Mouse (Mus musculus): ENCODE measurements around the gene Serpini1. TPM values are rescaled to one million over a fixed set of nuclear protein-coding genes. Genes with fewer than 3 reads are reported as not detected.
"Not testable (repeated sequence)": the region's sequence is repeated elsewhere in the genome, so short reads cannot be mapped to it uniquely, and the experiment has no call there.

Serpini1 gene
- total RNA-seq, 1 experiment from 2014 or later, result 3.6 TPM

DNA sequence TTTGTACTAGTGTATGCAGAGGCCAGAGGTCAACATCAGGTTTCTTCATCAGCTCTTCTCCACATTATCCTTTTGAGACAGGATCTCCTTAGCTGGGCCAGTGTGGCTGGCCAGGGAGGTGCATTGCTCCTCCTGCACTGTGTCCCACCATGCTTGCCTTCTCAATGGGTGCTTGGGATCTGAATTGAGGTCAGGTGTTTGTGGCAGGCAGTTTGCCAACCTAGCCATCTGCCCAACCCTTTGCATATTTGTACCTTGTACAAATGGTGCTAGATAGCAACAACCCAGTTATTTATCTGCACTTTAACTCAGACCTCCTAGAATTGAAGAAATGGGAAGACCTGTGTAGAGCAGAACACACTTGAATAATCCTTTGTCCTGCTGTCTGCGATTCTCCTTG, 78.3 kb downstream of the Serpini1 start:
- DNase-seq, result no peak

DNA sequence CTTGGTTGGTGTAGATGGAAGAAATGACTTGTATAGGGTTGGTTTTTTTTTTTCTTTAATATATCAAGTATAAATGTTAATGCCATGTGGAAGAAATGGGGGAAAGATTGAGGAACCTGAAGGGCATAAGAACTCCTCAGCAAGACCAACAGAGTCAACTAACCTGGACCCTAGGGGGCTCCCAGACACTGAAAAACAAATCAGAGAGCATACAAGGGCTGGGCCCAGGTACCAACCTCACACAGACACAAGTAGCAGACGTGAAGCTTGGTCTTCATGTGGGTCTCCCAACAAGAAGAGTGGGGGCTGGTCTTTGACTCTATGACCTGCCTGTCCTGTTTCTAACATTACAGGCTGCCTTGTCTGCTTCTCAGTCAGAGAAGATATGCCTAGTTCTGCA, 82.2 kb downstream of the Serpini1 start:
- DNase-seq, result no peak

DNA sequence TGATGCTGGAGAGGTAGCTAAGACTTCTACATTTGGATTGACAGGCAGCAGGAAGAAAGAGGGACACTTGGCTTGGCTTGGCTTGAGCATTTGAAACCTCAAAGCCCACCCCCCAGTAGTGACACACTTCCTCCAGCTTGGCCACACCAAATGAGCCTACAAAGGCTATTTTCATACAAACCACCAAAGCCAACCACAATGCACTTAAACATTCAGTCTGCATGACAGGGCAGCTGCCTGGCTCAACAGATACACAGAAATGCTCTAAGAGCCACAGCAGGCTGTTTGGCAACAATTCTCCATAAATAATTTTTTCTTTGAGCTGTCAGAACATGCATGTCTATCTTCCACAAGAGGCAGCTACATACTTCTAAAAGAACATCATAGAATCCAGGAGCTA, 90.2 kb downstream of the Serpini1 start:
- DNase-seq, result no peak

DNA sequence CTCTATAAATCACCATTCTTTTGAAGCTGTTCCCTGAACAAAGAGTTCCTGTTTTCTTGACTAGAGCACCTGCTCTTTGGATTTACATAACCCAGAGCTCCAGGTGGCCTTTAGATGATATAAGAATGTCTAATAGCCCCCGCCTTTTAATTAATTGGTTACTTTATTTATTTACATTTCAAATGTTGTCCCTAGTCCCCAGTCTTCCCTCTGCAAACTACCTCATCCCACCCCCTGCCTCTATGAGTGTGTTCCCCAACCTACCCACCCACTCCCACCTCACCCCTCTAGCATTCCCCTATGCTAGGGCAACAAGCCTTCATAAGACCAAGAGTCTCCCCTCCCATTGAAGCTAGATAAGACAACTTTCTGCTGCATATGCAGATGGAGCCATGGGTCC, 90.9 kb downstream of the Serpini1 start:
- no peak for DNase-seq

DNA sequence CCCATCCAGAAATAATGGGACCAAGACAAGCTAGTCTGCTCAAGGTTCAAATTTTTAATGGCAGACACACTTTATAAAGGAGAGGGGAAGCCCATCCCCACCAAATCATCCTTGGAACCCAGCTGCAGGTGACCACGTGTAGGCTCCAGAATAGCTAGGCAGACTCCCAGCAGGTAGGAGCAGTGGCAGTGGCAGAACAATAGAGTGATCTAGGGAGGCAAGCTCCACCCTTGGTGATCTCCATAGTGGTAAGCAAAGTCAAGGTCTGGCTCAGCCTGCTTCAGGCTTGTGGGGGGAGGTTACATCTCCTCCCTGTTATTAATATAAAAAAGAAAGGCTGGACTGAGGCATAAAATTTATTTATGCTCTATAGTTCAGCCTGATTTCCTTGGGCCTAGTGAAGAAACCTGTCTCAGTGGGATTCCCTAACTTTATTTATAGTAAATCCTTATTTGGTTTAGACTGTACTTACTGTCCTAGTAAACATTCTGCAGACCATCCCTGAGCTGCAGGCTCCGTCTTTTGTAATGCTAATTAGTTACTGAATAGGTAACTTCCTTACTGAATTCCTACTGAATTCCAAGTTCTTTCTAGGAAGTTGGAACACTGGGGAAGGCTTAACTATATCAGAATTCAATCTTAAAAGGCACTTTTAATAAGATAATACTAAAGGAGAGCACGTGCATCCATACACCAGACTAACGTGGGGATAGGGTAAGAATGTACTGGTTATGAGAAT, 93.2 kb downstream of the Serpini1 start:
- DNase-seq, result not testable (repeated sequence)

DNA sequence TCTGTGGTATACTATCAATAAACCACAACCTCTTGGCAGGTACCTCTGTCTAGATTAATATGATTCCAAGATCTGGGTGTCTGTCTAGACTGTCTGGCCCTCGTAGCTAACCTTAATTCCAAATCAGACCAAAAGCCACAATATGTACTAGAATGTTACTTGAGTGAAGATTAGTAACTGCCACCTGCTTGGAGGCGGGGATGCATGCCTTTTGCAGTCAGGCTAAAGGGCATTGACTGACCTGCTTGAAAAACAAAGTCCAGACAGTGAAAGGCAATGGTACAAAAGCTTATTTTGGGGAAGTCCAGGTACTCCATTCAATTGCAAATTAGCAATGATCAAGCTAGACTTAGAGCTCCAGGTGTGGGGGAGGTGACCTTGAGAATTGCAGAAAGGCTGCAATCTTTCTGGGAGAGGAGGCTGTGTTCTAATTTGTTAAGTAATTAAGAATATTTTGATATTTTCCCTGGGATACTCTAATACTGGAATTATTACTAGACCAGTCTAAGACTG, 94.3 kb downstream of the Serpini1 start:
- no peak for DNase-seq

DNA sequence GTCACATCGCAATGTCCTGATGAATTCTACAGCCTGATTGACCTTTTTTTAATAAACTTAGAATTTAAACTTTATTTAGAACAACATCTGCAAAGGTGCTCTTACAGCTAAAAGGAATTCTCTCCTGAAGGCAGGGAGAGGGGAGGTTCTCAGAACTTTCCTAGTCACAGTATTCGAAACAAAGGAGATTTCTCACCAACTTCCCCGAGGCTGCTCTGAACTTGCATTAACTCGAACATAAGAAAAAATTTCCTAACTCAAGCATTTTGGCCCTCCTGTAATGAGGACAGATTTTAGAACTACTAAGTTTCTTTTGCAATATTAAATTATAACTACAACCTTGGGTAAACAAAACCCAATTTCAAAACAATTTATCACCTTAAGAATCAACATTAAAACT, 96.6 kb downstream of the Serpini1 start:
- DNase-seq, result not testable (repeated sequence)

DNA sequence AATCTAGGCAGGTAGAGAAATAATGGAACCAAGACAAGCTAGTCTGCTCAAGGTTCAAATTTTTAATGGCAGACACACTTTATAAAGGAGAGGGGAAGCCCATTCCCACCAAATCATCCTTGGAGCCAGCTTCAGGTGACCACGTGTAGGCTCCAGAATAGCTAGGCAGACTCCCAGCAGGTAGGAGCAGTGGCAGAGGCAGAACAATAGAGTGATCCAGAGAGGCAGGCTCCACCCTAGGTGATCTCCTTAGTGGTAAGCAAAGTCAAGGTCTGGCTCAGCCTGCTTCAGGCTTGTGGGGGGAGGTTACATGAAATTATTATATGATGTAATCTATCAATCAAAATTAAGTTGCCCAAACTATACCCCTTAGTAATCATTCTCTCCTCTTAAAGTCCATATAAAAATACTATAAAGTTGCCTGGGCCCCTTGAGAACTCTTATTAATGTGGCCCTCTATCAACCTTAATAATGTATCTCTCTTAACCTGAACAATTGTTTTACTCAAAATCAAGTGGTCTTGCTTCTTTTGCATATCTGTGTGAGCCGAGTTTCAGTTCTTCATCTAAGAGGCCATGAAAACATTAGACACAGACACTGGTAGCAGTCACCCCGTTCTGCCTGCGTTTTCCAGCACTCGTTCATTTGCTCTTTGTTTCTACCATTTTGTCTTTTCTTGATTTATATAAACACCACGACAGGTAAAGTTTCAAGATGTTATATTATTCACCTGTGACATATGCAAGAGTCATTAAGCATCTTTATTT, 98.4 kb downstream of the Serpini1 start:
- DNase-seq, result no peak

DNA sequence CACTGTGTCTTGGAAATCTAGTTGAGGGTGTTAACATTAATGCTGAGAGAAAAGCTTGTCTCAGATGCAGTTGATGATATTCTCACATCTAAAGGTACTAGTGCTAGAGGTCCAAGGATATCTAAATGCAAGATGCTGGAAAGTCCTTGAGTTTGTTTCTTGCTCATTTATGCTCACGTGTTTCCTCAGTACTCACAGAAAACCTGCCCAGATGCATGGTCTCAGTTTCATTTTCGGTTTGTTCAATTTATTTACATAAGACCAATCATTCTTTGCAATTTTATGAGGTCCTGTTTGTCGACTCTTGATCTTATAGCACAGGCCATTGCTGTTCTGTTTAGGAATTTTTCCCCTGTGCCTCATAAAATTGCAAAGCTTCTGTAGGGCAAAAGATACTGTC, 109.6 kb downstream of the Serpini1 start:
- no peak for DNase-seq

DNA sequence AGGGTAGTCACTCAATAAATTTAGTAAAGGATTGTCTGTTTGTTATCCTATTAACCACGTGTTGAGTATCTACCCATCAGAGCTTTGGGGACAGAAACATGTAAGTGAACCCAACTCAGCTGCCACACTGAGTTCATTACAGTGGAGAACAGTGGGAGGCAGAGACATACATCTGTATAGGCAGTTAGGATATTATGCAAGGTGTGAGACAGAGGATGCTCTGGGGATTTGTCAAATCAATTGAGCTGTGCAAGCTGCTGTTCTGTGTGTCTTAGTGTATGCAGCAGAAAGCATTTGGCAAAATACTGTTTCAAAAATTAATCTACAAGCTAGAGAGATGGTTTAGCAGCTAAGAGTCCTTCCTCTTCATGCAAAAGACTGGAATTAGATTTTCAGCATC, 113.1 kb downstream of the Serpini1 start:
- DNase-seq, result no peak

DNA sequence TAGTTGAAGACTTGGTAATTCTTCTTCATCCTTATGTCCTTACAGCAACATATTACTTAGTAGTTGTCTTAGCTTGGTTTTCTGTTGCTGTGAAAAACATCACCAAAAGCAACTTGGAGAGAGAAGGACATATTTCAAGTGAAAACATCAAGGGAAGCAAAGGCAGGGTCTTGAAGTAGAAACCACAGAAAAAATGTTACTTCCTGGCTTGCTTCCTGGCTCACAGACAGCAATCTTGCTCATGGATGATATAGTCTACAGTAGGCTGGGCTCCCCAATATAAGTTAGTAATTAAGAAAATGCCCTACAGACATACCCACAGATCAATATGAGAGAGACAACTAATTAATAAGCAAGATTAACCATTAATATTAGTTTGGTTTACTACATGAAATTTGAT, 125.5 kb downstream of the Serpini1 start:
- DNase-seq, result no peak

DNA sequence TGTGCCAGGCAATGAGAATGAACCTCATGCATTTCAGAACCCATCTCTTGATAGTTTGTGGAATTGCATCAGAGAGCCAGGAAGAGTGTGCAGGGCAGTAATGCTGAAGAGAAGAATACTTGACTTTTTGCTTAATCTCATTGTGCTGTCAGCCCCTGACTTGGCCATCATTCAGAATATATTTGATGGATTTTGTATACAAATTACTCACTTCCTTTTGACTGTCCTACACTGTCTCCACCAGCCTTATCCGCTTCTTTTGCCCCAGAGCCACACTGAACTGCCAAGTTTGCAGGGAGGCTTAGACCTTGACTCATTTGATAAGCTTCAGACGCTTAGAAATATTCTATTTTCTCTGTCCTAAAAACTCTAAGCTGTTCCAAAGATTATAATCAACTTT, 129.4 kb downstream of the Serpini1 start:
- peak; percentile 12 for DNase-seq

DNA sequence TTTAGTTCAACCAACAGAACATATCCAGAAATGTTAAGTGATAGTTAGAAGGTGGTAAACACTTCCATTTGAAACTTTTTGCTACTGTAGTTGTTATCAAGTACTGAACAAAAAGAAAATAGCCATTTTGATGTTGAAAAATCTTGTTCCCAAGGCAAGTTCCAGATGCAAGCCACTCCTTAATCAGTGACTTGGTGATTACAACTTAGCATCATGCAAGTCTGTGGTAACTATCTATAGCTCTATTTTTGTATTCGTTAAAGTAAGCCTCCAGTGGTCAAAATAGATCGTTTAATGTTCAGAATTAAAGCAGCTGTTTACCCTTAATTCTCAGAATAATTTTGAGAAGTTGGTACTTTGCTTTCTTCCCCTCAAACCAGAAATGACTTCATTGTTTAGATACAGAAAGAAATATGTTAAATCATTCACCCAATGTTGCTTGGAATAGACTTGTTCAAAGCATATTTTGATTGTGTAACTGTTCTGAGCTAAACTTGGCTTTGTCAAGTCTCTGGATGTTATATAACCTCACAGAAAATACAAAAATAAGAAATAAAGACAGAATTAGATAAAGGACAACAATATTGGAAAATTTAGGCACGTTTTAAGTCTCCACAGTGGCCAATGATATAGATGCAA, 130.0 kb downstream of the Serpini1 start:
- DNase-seq, result no peak

DNA sequence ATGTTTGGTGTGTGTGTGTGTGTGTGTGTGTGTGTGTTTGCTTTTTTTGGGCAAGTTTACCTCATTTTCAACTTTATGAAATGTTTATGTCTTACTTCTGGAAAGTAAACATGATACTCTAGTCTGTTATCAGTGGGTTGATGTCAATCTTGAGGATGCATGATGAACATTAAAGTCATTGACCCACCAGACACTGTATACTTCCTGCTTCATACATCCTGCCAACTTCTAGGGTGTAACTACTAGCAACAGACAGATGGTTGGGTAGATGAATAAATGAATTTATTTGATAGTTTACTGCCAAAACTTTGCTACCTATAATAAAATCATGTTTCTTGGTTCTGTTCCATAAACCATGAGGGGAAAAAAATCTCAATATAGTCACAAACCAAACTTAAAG, 133.0 kb downstream of the Serpini1 start:
- no peak for DNase-seq

DNA sequence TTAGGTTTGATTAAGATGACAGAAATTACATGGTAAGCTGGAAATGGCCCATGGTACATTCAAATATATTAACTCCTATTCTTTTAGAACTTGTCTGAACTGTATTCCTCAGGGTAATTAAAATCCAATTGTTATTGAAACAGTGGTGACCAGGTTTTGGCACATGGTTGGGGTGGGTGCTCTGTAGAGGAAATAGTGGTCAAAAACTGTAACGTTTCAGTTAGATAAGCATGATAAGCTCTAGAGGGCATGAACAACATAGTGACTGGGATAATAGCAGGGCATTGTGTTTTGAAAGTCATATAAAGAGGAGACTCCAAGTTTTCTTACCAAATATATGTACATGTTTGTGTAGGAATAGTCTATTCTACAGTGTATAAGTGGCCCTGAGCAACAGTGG, 134.7 kb downstream of the Serpini1 start:
- DNase-seq, result no peak

Other genes with a start within 250 kb of the Serpini1 start
- not detected in 2 replicates for gene Wdr49, start 75.4 kb upstream of the Serpini1 start, total RNA-seq (2021)
- gene Pdcd10, start 691 bp upstream of the Serpini1 start, total RNA-seq (2021), result 71.8 and 76.3 TPM in 2 replicates
- gene Gm29133, start 190.7 kb downstream of the Serpini1 start, total RNA-seq (2021), result not detected in 2 replicates

Measured in adrenal gland, postnatal 14 days (tissue).